Mouse (Mus musculus) right cerebral cortex, postnatal 10 days (tissue): Measurements from ENCODE around the gene Pabpc5.

Source experiments
- DNase-seq, 2 experiments: peaks; one replicate each; pipeline ENCODE4 v3.0.0; 2021; ENCODE audit warnings: low spot score in 2 of 2

Gene Pabpc5

GRCm38 (mm10) chrX:119927081-119927571 is at the start of gene Pabpc5:
Gene Pabpc5 (plus strand): TSS chrX:119927196.
- DNase-seq, result peak; percentile 81 to 82

GRCm38 (mm10) chrX:119886957-119887593 is 39.9 kb upstream of the Pabpc5 start:
- no peak for DNase-seq

GRCm38 (mm10) chrX:119888326-119888920 is 38.6 kb upstream of the Pabpc5 start:
- no peak for DNase-seq

- DNase-seq, result no peak
Observed at GRCm38 (mm10) chrX:119927852-119928251, 856 bp downstream of the Pabpc5 start.
